Mouse (Mus musculus) myocyte (in vitro differentiated cells): ENCODE data around the gene Hist1h2bl.

Experiments used
- CEBPB ChIP-seq: IDR thresholded peaks from 2 replicates; pipeline ENCODE4 v1.6.1; 2011; ENCODE audit warnings: mild to moderate bottlenecking, moderate library complexity; ENCODE audit not compliant: poor library complexity, insufficient read depth, severe bottlenecking
- E2F4 ChIP-seq: IDR thresholded peaks from one replicate; pipeline ENCODE4 v1.6.1; 2011; ENCODE audit warnings: mild to moderate bottlenecking, control low read depth, moderate library complexity; ENCODE audit not compliant: insufficient read depth
- MAX ChIP-seq: IDR thresholded peaks from one replicate; pipeline ENCODE4 v1.6.1; 2011; ENCODE audit warnings: low read depth, mild to moderate bottlenecking, control low read depth
- MYOG ChIP-seq, 3 experiments: IDR thresholded peaks; one replicate each; pipeline ENCODE4 v1.6.1; 2011; ENCODE audit warnings: control low read depth in 2 of 3, low read depth in 2 of 3, mild to moderate bottlenecking in 2 of 3; ENCODE audit not compliant: insufficient read length in 2 of 3, control insufficient read depth in 1 of 3, insufficient read depth in 1 of 3
- POLR2A ChIP-seq: IDR thresholded peaks from one replicate; pipeline ENCODE4 v1.6.1; 2011; ENCODE audit warnings: low read depth, mild to moderate bottlenecking, control low read depth, moderate library complexity; ENCODE audit not compliant: insufficient read length
- POLR2AphosphoS2 ChIP-seq: IDR thresholded peaks from one replicate; pipeline ENCODE4 v1.6.1; 2011; ENCODE audit warnings: low read depth, control low read depth; ENCODE audit not compliant: insufficient read length
- SRF ChIP-seq: IDR thresholded peaks from one replicate; pipeline ENCODE4 v1.6.1; 2011; ENCODE audit warnings: low read depth; ENCODE audit not compliant: control insufficient read depth, insufficient read length
- TCF12 ChIP-seq: IDR thresholded peaks from one replicate; pipeline ENCODE4 v1.6.1; 2011; ENCODE audit warnings: mild to moderate bottlenecking, control low read depth; ENCODE audit not compliant: poor library complexity, insufficient read depth, severe bottlenecking
- TCF3 ChIP-seq: IDR thresholded peaks from one replicate; pipeline ENCODE4 v1.6.1; 2011; ENCODE audit warnings: low read depth, control low read depth; ENCODE audit not compliant: insufficient read length
- USF1 ChIP-seq: IDR thresholded peaks from one replicate; pipeline ENCODE4 v1.6.1; 2011; ENCODE audit warnings: low read depth, mild to moderate bottlenecking, control low read depth, moderate library complexity

DNA sequence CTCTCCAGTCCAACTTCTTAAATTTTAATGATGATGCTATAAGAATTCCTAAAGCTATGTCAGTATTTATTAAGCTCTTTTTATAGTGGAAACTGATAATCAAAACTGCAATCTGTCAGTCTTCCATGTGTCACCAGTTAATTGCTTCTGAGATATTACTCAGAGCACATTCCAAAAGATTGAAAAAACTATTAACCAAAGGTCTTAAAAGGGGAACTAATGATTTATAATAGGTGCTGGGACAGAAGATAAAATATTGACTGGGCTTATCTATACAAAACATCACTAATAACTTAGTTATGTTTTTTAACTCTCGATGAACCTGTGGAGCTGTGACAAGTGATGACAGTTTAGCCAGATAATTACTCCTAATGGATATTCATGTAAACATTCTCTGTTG lies 29.1 kb upstream of the Hist1h2bl start:
- no peak for TF ChIP-seq MYOG (IDR thresholded peaks at IDR 0.05; ENCODE audit: control insufficient read depth in 1 of 3, insufficient read depth in 1 of 3, insufficient read length in 2 of 3, low read depth in 2 of 3)
- TF ChIP-seq POLR2A = no peak
- no peak for TF ChIP-seq CEBPB
- no peak for TF ChIP-seq E2F4
- TF ChIP-seq USF1 = no peak
- TF ChIP-seq TCF12 = no peak
- TF ChIP-seq POLR2AphosphoS2 = no peak
- no peak for TF ChIP-seq SRF
- TF ChIP-seq TCF3 = no peak
- TF ChIP-seq MAX = no peak
